Mouse (Mus musculus) limb, embryonic 11.5 days (tissue): ENCODE data around the gene Dennd1c. TPM values are rescaled to one million over a fixed set of nuclear protein-coding genes. Genes with fewer than 3 reads are reported as not detected.

Experiments used
- ATAC-seq: fragments of 200-750 bp; cut with Nextera tagmentation; 2 replicates; pipeline ENCODE4 v1.8.0; 2017; ENCODE audit warnings: low read depth; ENCODE audit not compliant: insufficient number of reproducible peaks, low FRiP score, low TSS enrichment
- DNase-seq: peaks from one replicate; pipeline ENCODE4 v3.0.0-alpha.2; 2015; ENCODE audit warnings: low spot score
- H3K27ac ChIP-seq: fragments of 300-500 bp; sonication (generic); replicated peaks from 2 replicates; pipeline ENCODE4 v1.5.1; 2014; ENCODE audit warnings: low read depth, mild to moderate bottlenecking, low read length
- H3K27me3 ChIP-seq: fragments of 300-500 bp; sonication (generic); 2 replicates; pipeline ENCODE4 v1.6.1; 2014; ENCODE audit warnings: mild to moderate bottlenecking, low read length, mixed read lengths; ENCODE audit not compliant: control insufficient read depth, insufficient read depth
- H3K36me3 ChIP-seq: fragments of 300-500 bp; sonication (generic); 2 replicates; pipeline ENCODE4 v1.6.1; 2014; ENCODE audit warnings: mild to moderate bottlenecking, low read length, moderate library complexity, mixed read lengths; ENCODE audit not compliant: control insufficient read depth, insufficient read depth
- H3K4me1 ChIP-seq: fragments of 300-500 bp; sonication (generic); 2 replicates; pipeline ENCODE4 v1.6.1; 2014; ENCODE audit warnings: low read length, mixed read lengths; ENCODE audit not compliant: control insufficient read depth, insufficient read depth
- H3K4me2 ChIP-seq: fragments of 300-500 bp; sonication (generic); 2 replicates; pipeline ENCODE4 v1.6.1; 2014; ENCODE audit warnings: low read depth, mild to moderate bottlenecking, moderate library complexity; ENCODE audit not compliant: severe bottlenecking
- H3K4me3 ChIP-seq: fragments of 300-500 bp; sonication (generic); 2 replicates; pipeline ENCODE4 v1.5.1; 2014; ENCODE audit warnings: low read depth, low read length
- H3K9ac ChIP-seq: fragments of 300-500 bp; sonication (generic); 2 replicates; pipeline ENCODE4 v1.6.1; 2014; ENCODE audit warnings: mild to moderate bottlenecking, low read length
- H3K9me3 ChIP-seq: fragments of 300-500 bp; sonication (generic); 2 replicates; pipeline ENCODE4 v1.6.1; 2016; ENCODE audit warnings: low read length; ENCODE audit not compliant: control insufficient read depth
- WGBS: fragments of 180-500 bp; shearing (Covaris S2); extraction: QIAGEN DNeasy Blood & Tissue Kit; methylation state at CpG from one replicate; pipeline ENCODE4 v1.1.7; 2014; 5-methylcytosine and 5-hydroxymethylcytosine counted together
- polyA plus RNA-seq: library from polyadenylated mRNA; unstranded; fragments of >200 nt; fragmentation: Nextera tagmentation; extraction: Ambion mirVana; gene quantifications from 2 replicates; pipeline ENCODE4 v1.2.1, GENCODE M21; 2014

Dennd1c gene
- polyA plus RNA-seq, 1 experiment from 2014 or later = 0.43 TPM

DNA sequence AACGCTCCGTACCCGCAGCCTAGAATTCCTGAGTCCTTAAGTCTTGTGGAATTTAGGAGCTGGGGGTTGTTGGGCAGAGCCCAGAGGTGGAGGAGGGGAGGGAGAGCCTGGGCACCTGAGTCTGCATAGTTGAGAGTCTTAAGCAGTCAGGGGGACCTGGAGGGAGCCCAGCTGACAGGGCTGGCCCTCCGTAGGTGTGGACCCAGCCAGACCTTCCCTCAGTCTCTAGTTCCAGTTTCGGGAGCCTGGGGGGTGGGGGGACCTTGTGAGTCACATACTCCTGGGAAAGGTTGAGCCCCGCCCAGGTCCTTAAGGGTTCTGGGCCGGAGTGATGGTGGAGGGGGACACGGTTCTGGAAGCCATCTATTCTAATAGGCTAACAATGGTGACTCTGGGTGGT, 15.3 kb downstream of the Dennd1c start:
- Histone ChIP-seq H3K9ac (no peak overlapping the region), H3K4me2 (no peak overlapping the region), H3K9me3 (no peaks in the 10 kb centered on the region), H3K4me1 (no peaks in the 10 kb centered on the region), H3K27me3 (peaks cover 46% of the 10 kb centered on the region), H3K4me3 (no peak overlapping the region), H3K27ac (no peak overlapping the region), H3K36me3 (no peaks in the 10 kb centered on the region)
- 8% methylated on average over 8 of the region's 8 CpGs for WGBS
- DNase-seq = no peak
- no peak for ATAC-seq

DNA sequence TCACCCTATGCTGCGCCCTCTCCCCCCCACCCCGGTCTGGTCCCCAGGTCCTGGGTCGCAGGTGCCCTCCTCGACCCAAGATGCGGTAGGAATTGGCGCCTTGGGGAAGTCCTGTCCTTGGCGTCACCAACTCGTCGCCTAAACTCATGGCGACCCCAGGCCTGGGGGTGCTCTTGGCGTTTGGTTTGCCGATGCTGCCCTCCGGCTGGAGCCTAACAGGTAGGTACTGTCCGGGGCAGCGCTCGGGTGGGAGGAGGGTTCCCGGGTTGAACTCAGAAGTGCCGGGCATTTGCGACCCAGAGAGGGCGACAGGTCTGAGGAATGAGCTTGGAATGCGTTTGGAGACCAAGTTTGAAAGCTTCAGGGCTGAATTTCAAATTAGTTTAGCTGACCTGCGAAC, 15.8 kb downstream of the Dennd1c start:
- H3K36me3 ChIP-seq = no peaks in the 10 kb centered on the region
- H3K9me3 ChIP-seq = no peaks in the 10 kb centered on the region
- DNase-seq (no peak), ATAC-seq (no peak)
- 1% methylated on average over 21 of the region's 22 CpGs for WGBS
- peak overlapping the region; percentile 17; the same call in 1 of the 2 replicates for H3K4me3 ChIP-seq
- peaks cover 46% of the 10 kb centered on the region for H3K27me3 ChIP-seq
- H3K4me1 ChIP-seq = no peaks in the 10 kb centered on the region
- no peak overlapping the region for H3K9ac ChIP-seq
- peak overlapping the region; percentile 24; the same call in 1 of the 2 replicates for H3K4me2 ChIP-seq
- H3K27ac ChIP-seq = no peak overlapping the region

DNA sequence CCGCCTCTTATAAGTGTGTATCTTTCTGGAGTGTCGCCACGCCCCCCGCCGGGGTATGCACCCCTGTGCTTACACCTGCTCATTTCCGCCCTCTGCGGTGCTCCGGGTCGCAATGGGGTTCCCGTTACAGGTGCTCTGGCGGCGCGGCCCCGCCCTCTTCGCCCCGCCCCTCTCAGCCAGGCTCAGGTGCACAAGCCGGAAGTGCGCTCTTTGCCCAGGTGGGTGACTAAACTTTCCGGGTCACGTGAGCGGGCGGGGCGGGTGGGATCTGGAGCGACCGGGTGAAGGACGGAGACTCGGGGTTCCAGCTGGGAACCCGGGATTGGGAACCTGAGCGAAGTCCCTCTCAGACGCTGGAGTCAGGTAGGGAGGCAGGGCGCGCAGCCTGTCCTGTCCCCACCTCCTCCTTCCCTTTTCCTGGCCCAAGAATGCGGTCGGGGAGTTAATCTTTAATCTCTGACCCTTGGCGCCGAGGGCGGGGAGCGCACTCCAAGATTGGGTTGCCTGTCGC, 16.2 kb downstream of the Dennd1c start:
- H3K27ac ChIP-seq = no peak overlapping the region
- peak overlapping the region; percentile 17; the same call in 1 of the 2 replicates for H3K4me3 ChIP-seq
- H3K36me3 ChIP-seq = no peaks in the 10 kb centered on the region
- H3K4me2 ChIP-seq = peak overlapping the region; percentile 24
- no peak for ATAC-seq
- peaks cover 46% of the 10 kb centered on the region for H3K27me3 ChIP-seq
- no peaks in the 10 kb centered on the region for H3K4me1 ChIP-seq
- DNase-seq = no peak
- 1% methylated on average over 39 of the region's 39 CpGs for WGBS
- no peaks in the 10 kb centered on the region for H3K9me3 ChIP-seq
- no peak overlapping the region for H3K9ac ChIP-seq

DNA sequence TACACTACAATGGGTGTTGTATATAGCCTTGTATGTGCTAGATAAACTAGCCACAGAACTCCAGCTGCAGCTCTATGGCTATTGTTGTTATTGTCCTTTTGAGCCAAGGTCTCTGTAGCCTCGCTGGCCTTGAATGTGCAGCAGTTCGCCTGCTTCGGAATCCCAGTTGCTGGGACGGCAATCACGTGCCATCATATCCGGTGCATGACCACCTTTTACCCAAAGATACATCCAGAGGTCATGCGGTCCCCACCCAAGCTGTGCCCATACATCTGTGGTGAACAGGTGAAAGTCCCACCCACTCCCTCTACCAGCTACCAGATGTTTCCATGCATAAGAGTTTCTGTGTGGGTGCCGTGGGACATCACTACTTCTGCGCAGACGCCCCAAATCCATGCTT, 17.2 kb downstream of the Dennd1c start:
- peaks cover 42% of the 10 kb centered on the region for H3K27me3 ChIP-seq
- H3K9me3 ChIP-seq = no peaks in the 10 kb centered on the region
- no peak overlapping the region for H3K4me3 ChIP-seq
- ATAC-seq (no peak), DNase-seq (no peak)
- H3K36me3 ChIP-seq = no peaks in the 10 kb centered on the region
- H3K9ac ChIP-seq = no peak overlapping the region
- H3K4me2 ChIP-seq = peak overlapping the region; percentile 72; the same call in 1 of the 2 replicates
- no peak overlapping the region for H3K27ac ChIP-seq
- WGBS = 44% methylated on average over 10 of the region's 10 CpGs
- no peaks in the 10 kb centered on the region for H3K4me1 ChIP-seq

DNA sequence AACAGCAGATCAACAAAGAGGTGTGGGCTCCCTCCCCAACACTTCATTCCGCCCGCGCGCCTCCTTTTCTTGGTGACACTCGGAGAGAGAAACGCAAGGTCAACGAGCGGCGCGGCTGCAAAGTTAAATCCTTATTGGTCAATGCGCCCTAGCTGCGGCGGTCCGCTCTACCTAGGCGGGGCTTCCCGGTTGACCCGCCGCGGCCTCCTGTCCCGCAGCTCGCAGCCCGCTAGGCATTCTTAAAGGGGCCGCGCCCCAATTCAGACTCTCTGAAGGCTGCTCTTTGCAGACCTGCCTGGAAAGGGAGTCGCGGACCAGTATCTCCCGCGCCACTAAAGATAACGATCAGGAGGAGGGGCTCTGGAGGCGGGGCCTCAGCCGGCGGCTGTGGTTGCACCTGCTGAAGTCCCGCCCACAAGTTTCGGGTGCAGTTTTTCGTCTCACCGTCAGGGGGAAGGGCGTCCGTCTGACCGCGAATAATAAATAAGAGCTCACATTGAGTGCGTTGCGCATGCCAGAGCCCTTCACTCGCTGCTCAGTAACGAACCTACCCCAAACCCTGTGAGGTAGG, 18.0 kb downstream of the Dennd1c start:
- H3K36me3 ChIP-seq = no peaks in the 10 kb centered on the region
- peaks cover 39% of the 10 kb centered on the region for H3K27me3 ChIP-seq
- WGBS = under 1% methylated on average over 44 of the region's 44 CpGs
- DNase-seq (peak; percentile 92), ATAC-seq (peak; percentile 82)
- H3K4me1 ChIP-seq = no peaks in the 10 kb centered on the region
- peak overlapping the region; percentile 72 for H3K4me3 ChIP-seq
- H3K4me2 ChIP-seq = peak overlapping the region; percentile 72
- no peak overlapping the region for H3K27ac ChIP-seq
- no peak overlapping the region for H3K9ac ChIP-seq
- no peaks in the 10 kb centered on the region for H3K9me3 ChIP-seq

DNA sequence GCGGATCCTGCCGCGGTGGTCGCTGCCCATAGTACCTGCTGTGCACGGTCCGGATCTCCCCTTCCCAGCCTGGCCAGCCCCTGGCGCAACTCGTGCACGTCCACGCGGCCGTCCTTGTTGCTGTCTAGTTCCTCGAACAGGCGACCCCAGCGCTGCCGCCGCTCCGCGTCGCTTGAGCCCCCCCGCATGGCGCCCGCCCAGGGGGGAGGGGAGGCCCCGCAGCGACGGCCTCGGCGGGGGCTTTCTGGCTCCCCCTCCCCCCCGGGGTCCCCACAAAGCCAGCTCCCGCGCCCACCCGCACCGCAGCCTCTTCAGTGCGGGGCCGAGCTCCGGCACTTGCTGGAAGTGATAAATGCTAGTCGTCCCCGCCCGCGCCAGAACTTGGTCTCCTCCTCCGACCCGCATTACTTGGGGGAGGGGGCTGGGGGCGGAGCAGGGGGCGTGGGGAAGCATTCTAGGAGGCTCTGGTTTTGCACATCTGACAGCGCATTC, 18.8 kb downstream of the Dennd1c start, which contains the start of gene Slc25a23:
Slc25a23 (minus strand) TSS at position 378 of the 492 bp plus-strand sequence.
- H3K4me1 ChIP-seq = no peaks in the 10 kb centered on the region
- no peak within 1 kb of the TSS for H3K27ac ChIP-seq
- H3K27me3 ChIP-seq = peaks cover 34% of the 10 kb centered on the region
- H3K9ac ChIP-seq = peak within 1 kb of the TSS; percentile 41
- WGBS = 0% methylated on average over 38 of the region's 45 CpGs
- no peaks in the 10 kb centered on the region for H3K36me3 ChIP-seq
- DNase-seq (peak; percentile 83), ATAC-seq (peak; percentile 69)
- no peaks in the 10 kb centered on the region for H3K9me3 ChIP-seq
- peak within 1 kb of the TSS; percentile 72 for H3K4me3 ChIP-seq
- peak within 1 kb of the TSS; percentile 72 for H3K4me2 ChIP-seq

DNA sequence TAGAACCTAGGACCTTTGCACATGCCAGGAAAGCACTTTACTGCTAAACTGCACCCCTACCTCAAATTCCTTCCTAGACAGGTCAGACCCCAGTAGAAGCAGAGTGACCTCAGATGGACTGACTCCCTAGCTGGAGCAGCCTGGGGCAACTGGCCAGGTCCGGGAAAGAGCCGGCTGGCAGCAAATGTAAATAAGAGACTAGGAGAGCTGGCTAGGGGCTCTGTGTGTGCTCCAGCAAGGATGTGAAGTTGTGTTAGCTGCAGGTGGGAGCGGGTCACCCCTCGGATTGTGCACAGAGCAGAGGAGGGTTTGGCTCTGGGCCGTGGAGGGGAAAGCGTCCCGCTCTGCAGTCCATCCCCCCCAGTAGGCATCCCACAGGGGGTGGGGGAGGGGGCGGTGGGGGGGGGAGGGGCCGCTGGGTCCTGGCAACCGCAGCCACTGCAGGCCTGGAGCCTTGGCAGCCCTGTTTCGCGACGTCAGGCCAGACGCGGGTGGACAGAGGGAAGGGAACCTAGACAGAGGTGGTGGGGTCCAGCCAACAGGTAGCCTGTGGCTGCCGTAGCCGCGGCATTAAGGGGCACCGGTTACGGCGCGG, 19.3 kb downstream of the Dennd1c start, which contains the start of gene Crb3:
Crb3 (plus strand) TSS at position 215 of the 595 bp plus-strand sequence.
- peak within 1 kb of the TSS; percentile 72 for H3K4me2 ChIP-seq
- ATAC-seq (0 out of 2 replicates have a peak, but pooled peaks have one; percentile 2), DNase-seq (peak; percentile 57)
- no peaks in the 10 kb centered on the region for H3K9me3 ChIP-seq
- peaks cover 34% of the 10 kb centered on the region for H3K27me3 ChIP-seq
- WGBS = 0% methylated on average over 15 of the region's 22 CpGs
- peak within 1 kb of the TSS; percentile 41 for H3K9ac ChIP-seq
- H3K27ac ChIP-seq = no peak within 1 kb of the TSS
- no peaks in the 10 kb centered on the region for H3K36me3 ChIP-seq
- H3K4me1 ChIP-seq = no peaks in the 10 kb centered on the region
- peak within 1 kb of the TSS; percentile 72 for H3K4me3 ChIP-seq

DNA sequence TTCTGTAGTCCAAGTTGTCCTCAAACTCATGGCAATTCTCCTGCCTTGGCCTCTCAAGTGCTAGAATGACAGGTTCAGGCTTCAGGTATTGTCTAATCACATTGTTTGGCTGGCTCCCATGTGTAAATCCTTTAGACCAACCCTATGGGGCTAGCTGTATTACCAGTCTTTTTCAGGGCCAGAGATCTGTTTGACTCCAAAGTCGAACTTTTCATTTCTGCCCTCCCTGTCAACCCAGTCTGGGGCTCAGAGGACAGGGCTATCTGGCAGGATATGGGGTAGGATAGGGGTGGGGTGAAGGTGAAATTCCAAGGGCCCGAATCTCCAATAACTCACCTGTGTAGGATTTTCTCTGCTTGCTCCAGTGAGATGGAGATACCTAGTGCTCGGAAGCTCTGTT, 22.1 kb downstream of the Dennd1c start:
- WGBS = 85% methylated on average over 3 of the region's 3 CpGs
- no peak overlapping the region for H3K4me2 ChIP-seq
- no peaks in the 10 kb centered on the region for H3K36me3 ChIP-seq

More for the DNA sequence above, 22.1 kb downstream of the Dennd1c start:
- Histone ChIP-seq H3K9me3 (no peaks in the 10 kb centered on the region), H3K27me3 (peaks cover 10% of the 10 kb centered on the region), H3K4me1 (no peaks in the 10 kb centered on the region), H3K27ac (no peak overlapping the region), H3K9ac (no peak overlapping the region), H3K4me3 (no peak overlapping the region)
- no peak for DNase-seq
- no peak for ATAC-seq
